Mouse (Mus musculus): ENCODE results near the gene Adam22. TPM values are rescaled to one million over a fixed set of nuclear protein-coding genes. Genes with fewer than 3 reads are reported as not detected.

Adam22 gene
- polyA plus RNA-seq, 1 experiment from 2014 or later: 28.5 TPM

DNA sequence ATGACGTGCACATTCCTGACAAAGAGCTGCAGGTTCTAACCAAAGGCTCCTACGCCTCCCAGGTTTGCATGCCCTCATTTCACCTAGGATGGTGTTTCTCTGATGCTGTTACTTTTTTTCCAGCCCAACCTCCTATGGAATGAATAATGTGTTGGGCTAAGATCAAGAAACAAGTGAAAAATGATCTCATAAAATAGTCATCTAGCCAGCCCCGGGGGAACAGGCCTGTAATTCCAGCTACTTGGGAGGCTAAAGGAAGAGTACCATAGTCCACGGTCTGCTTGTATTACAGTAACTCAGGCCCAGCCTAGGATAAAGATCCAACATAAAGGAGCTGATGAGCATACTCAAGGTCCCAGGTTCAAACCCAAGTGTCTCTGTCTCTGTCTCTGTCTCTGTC, 57.1 kb downstream of the Adam22 start:
- Histone ChIP-seq H3K27me3 (no peaks in the 10 kb centered on the region), H3K4me1 (replicated peaks) (no peaks in the 10 kb centered on the region), H3K27ac (no peak overlapping the region), H3K9ac (replicated peaks) (no peak overlapping the region), H3K4me2 (replicated peaks) (no peak overlapping the region), H3K4me3 (replicated peaks) (no peak overlapping the region), H3K9me3 (no peaks in the 10 kb centered on the region), H3K36me3 (no peaks in the 10 kb centered on the region)
- ATAC-seq: no peak
- whole genome bisulfite sequencing: 86% methylated on average over 4 of the region's 4 CpGs

DNA sequence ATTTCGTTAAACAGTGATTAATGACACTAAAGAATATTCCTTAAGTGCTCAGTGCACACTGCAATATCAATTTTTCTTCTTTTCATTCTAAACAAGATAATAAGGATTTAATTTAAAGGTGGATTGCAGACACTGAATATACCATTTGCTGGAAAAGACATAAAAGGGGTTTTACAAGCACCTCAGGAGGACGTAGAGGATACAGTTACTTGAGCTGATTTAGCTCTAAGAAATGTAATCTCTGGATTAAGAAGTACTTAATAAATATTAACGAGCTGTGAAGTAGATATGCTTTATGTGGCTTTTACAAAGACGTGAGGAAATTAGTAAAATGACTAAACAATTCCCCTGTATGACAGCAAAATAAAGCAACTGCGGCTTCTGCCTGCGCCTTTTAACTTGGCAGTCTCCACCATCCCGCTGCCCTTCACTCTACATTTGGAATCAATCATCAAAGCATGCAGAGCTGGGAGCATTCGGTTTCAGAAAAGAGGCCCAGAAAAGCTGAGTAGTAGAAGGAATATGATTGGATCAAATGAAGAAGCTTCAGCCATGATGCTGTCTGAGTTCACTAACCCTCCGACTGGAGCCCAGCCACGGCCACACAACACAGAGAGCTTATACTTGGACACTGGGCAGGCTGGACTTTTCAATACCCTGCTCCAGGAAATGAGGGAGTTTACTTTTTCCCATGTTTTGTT, 70.1 kb downstream of the Adam22 start:
- 52% methylated on average over 10 of the region's 10 CpGs for WGBS
- Histone ChIP-seq H3K4me1 (replicated peaks) (peaks cover 12% of the 10 kb centered on the region), H3K9me3 (no peaks in the 10 kb centered on the region), H3K9ac (replicated peaks) (no peak overlapping the region), H3K4me3 (replicated peaks) (no peak overlapping the region), H3K36me3 (no peaks in the 10 kb centered on the region), H3K4me2 (replicated peaks) (no peak overlapping the region), H3K27ac (peak overlapping the region; percentile 4; the same call in 1 of the 2 replicates), H3K27me3 (no peaks in the 10 kb centered on the region)
- peak; percentile 65; the same call in 1 of the 2 replicates for ATAC-seq

DNA sequence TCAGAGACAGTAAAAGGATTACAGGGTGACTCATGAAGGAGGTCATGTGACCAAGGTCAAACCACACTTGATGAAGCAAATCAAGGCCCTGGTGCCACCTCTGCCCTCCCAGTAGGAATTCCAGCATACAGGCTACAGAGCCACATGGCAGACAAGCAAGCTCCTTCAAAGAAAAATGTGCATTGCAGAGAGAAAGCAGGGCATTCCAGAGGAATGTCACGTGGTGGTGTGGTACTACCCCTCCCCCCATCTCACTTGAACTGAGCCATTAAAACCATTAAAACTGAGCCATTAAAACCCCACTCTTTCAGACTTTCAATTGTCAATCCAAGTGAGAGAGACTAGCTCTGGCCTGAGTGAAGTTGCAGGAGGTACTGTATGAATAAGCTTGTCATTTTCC, 74.7 kb downstream of the Adam22 start:
- Histone ChIP-seq H3K9ac (replicated peaks) (no peak overlapping the region), H3K27me3 (no peaks in the 10 kb centered on the region), H3K4me3 (replicated peaks) (no peak overlapping the region), H3K36me3 (no peaks in the 10 kb centered on the region), H3K27ac (no peak overlapping the region), H3K4me2 (replicated peaks) (no peak overlapping the region), H3K4me1 (replicated peaks) (peaks cover 24% of the 10 kb centered on the region), H3K9me3 (no peaks in the 10 kb centered on the region)
- ATAC-seq: peak; percentile 19; the same call in 1 of the 2 replicates
- 24% methylated on average over 1 of the region's 1 CpGs for WGBS

- Histone ChIP-seq H3K4me3 (replicated peaks) (no peak overlapping the region), H3K4me2 (replicated peaks) (no peak overlapping the region)
- no peak for ATAC-seq
Observed at GRCm38 (mm10) chr5:8291496-8291895, 76.5 kb downstream of the Adam22 start.

GRCm38 (mm10) chr5:8289678-8290614, 78.0 kb downstream of the Adam22 start:
- H3K9me3 ChIP-seq: no peaks in the 10 kb centered on the region
- WGBS: 42% methylated on average over 6 of the region's 6 CpGs
- ATAC-seq: peak; percentile 58; the same call in 1 of the 2 replicates
- H3K27ac ChIP-seq: peak overlapping the region; percentile 61
- H3K36me3 ChIP-seq: no peaks in the 10 kb centered on the region
- H3K4me1 ChIP-seq (replicated peaks): peaks cover 19% of the 10 kb centered on the region
- no peak overlapping the region for H3K9ac ChIP-seq (replicated peaks)
- no peak overlapping the region for H3K4me3 ChIP-seq (replicated peaks)
- H3K4me2 ChIP-seq (replicated peaks): no peak overlapping the region
- no peaks in the 10 kb centered on the region for H3K27me3 ChIP-seq

More at GRCm38 (mm10) chr5:8291496-8291895, 76.5 kb downstream of the Adam22 start:
- WGBS: 86% methylated on average over 1 of the region's 1 CpGs
- peaks cover 19% of the 10 kb centered on the region for H3K4me1 ChIP-seq (replicated peaks)
- no peak overlapping the region for H3K9ac ChIP-seq (replicated peaks)
- no peaks in the 10 kb centered on the region for H3K27me3 ChIP-seq
- H3K9me3 ChIP-seq: no peaks in the 10 kb centered on the region
- no peak overlapping the region for H3K27ac ChIP-seq
- H3K36me3 ChIP-seq: no peaks in the 10 kb centered on the region

DNA sequence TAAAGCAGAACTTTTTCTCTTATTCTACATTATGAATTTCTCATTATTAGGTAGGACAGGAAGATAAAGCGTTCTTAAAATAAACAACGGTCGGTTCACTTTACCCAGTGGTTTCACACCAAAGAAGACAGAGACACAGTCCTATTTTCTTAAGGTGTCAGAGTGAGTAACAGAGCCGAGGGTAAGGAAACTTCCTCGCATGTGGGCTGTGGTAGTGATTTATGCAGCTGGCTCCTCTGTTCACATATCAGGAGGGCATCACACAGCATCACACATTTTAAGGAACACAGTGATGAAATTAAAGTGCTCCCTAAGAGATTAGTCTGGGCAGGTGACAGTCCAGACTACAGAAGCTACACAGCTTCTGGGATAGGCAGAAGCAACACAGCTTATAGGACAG, 83.8 kb downstream of the Adam22 start:
- Histone ChIP-seq H3K4me1 (replicated peaks) (no peaks in the 10 kb centered on the region), H3K27me3 (no peaks in the 10 kb centered on the region), H3K9ac (replicated peaks) (no peak overlapping the region), H3K4me3 (replicated peaks) (no peak overlapping the region), H3K9me3 (no peaks in the 10 kb centered on the region), H3K36me3 (no peaks in the 10 kb centered on the region), H3K27ac (no peak overlapping the region), H3K4me2 (replicated peaks) (no peak overlapping the region)
- WGBS: 88% methylated on average over 5 of the region's 5 CpGs
- ATAC-seq: no peak

GRCm38 (mm10) chr5:8276141-8276540, 91.8 kb downstream of the Adam22 start:
- no peaks in the 10 kb centered on the region for H3K4me1 ChIP-seq (replicated peaks)
- no peak overlapping the region for H3K4me2 ChIP-seq (replicated peaks)
- 79% methylated on average over 1 of the region's 1 CpGs for WGBS
- H3K36me3 ChIP-seq: no peaks in the 10 kb centered on the region
- no peak overlapping the region for H3K4me3 ChIP-seq (replicated peaks)
- H3K9me3 ChIP-seq: no peaks in the 10 kb centered on the region
- no peak for ATAC-seq
- H3K27ac ChIP-seq: no peak overlapping the region
- no peak overlapping the region for H3K9ac ChIP-seq (replicated peaks)
- H3K27me3 ChIP-seq: no peaks in the 10 kb centered on the region

- WGBS: 95% methylated on average over 1 of the region's 1 CpGs
- Histone ChIP-seq H3K4me1 (replicated peaks) (no peaks in the 10 kb centered on the region), H3K4me3 (replicated peaks) (no peak overlapping the region), H3K9me3 (no peaks in the 10 kb centered on the region), H3K27ac (no peak overlapping the region), H3K9ac (replicated peaks) (no peak overlapping the region), H3K36me3 (no peaks in the 10 kb centered on the region), H3K4me2 (replicated peaks) (no peak overlapping the region), H3K27me3 (no peaks in the 10 kb centered on the region)
- no peak for ATAC-seq
Observed at GRCm38 (mm10) chr5:8257366-8257765, 110.6 kb downstream of the Adam22 start.

- Histone ChIP-seq H3K9ac (replicated peaks) (no peak overlapping the region), H3K9me3 (no peaks in the 10 kb centered on the region), H3K4me1 (replicated peaks) (no peaks in the 10 kb centered on the region), H3K27me3 (no peaks in the 10 kb centered on the region), H3K4me2 (replicated peaks) (no peak overlapping the region), H3K27ac (no peak overlapping the region), H3K36me3 (no peaks in the 10 kb centered on the region), H3K4me3 (replicated peaks) (no peak overlapping the region)
- no peak for ATAC-seq
- 94% methylated on average over 4 of the region's 4 CpGs for WGBS
Observed at GRCm38 (mm10) chr5:8256487-8256886, 111.5 kb downstream of the Adam22 start.

GRCm38 (mm10) chr5:8244696-8245095, 123.3 kb downstream of the Adam22 start:
- Histone ChIP-seq H3K4me3 (replicated peaks) (no peak overlapping the region), H3K27ac (no peak overlapping the region), H3K4me1 (replicated peaks) (no peaks in the 10 kb centered on the region; the same call in 1 of the 2 replicates), H3K36me3 (no peaks in the 10 kb centered on the region), H3K9me3 (no peaks in the 10 kb centered on the region), H3K4me2 (replicated peaks) (no peak overlapping the region), H3K27me3 (no peaks in the 10 kb centered on the region), H3K9ac (replicated peaks) (no peak overlapping the region)
- 98% methylated on average over 7 of the region's 7 CpGs for WGBS
- no peak for ATAC-seq

DNA sequence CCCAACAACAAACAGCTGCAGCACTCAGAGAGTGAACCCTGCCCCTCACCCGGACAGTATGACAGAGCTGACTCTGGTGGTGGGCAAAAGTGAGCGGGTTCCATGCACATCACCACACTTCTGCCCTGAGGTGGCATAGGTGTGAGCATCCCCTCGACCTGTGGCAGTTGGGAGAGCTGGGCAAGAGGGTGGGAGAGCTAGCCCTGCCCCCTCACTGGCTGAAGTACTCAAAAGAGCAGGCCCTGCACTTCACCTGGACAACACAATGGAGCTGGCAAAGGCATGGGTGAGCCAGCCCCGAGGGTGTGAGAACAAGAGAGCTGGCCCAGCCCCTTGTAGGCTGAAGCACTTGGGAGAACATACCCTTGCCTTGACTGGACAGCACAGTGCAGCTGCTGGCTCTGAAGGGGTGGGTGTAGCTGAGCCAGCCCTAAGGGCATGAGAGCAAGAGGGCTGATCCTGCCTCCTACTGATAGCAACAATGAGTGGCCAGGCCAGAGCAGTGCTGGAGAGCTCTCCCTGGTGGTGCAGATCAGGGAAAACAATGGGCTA, 124.8 kb downstream of the Adam22 start:
- Histone ChIP-seq H3K4me2 (replicated peaks) (no peak overlapping the region), H3K4me3 (replicated peaks) (no peak overlapping the region), H3K9ac (replicated peaks) (no peak overlapping the region), H3K27ac (no peak overlapping the region), H3K27me3 (no peaks in the 10 kb centered on the region), H3K36me3 (no peaks in the 10 kb centered on the region), H3K9me3 (no peaks in the 10 kb centered on the region), H3K4me1 (replicated peaks) (no peaks in the 10 kb centered on the region; the same call in 1 of the 2 replicates)
- peak; percentile 68 for ATAC-seq
- WGBS: 51% methylated on average over 4 of the region's 4 CpGs

GRCm38 (mm10) chr5:8242660-8243059, 125.3 kb downstream of the Adam22 start:
- H3K27ac ChIP-seq: no peak overlapping the region
- no peaks in the 10 kb centered on the region for H3K9me3 ChIP-seq
- H3K4me2 ChIP-seq (replicated peaks): no peak overlapping the region
- no peak overlapping the region for H3K4me3 ChIP-seq (replicated peaks)
- no peaks in the 10 kb centered on the region; the same call in 1 of the 2 replicates for H3K4me1 ChIP-seq (replicated peaks)
- H3K36me3 ChIP-seq: no peaks in the 10 kb centered on the region
- ATAC-seq: peak; percentile 48; the same call in 1 of the 2 replicates
- 86% methylated on average over 1 of the region's 1 CpGs for WGBS
- no peak overlapping the region for H3K9ac ChIP-seq (replicated peaks)
- no peaks in the 10 kb centered on the region for H3K27me3 ChIP-seq

Measured in midbrain, embryonic 13.5 days (tissue).